Mouse (Mus musculus) heart, adult 2 months (tissue): ENCODE results near the gene Eml3. TPM values are rescaled to one million over a fixed set of nuclear protein-coding genes. Genes with fewer than 3 reads are reported as not detected.

Experiments used
- DNase-seq, 2 experiments: peaks; one replicate each; pipeline ENCODE4 v3.0.0; 2021
- H3K27ac ChIP-seq: fragments of 200-600 bp; 2 replicates; pipeline ENCODE4 v1.8.1; 2022
- H3K27me3 ChIP-seq: fragments of 200-500 bp; 2 replicates; pipeline ENCODE4 v1.6.1; 2012; ENCODE audit warnings: mild to moderate bottlenecking, low read length, inconsistent platforms, mixed read lengths; ENCODE audit not compliant: control insufficient read depth, insufficient read depth
- H3K36me3 ChIP-seq: fragments of 200-500 bp; 2 replicates; pipeline ENCODE4 v1.6.1; 2012; ENCODE audit warnings: low read length, inconsistent platforms; ENCODE audit not compliant: control insufficient read depth, insufficient read depth
- H3K4me1 ChIP-seq: fragments of 200-500 bp; 2 replicates; pipeline ENCODE4 v1.6.1; 2011; ENCODE audit warnings: low read length; ENCODE audit not compliant: control insufficient read depth, insufficient read depth
- H3K4me3 ChIP-seq: fragments of 200-600 bp; 2 replicates; pipeline ENCODE4 v1.8.1; 2022
- H3K79me2 ChIP-seq: fragments of 200-500 bp; replicated peaks from 2 replicates; pipeline ENCODE4 v1.6.1; 2012; ENCODE audit warnings: mild to moderate bottlenecking, inconsistent platforms, low read length, moderate library complexity, mixed read lengths; ENCODE audit not compliant: control insufficient read depth, insufficient read depth
- H3K9ac ChIP-seq: fragments of 200-500 bp; 2 replicates; pipeline ENCODE4 v1.6.1; 2012; ENCODE audit warnings: low read depth, mild to moderate bottlenecking, control low read depth, inconsistent platforms, low read length, mixed read lengths
- CTCF ChIP-seq: fragments of 200-600 bp; IDR thresholded peaks from 2 replicates; pipeline ENCODE4 v1.8.1; 2022; ENCODE audit warnings: antibody characterized with exemption, mild to moderate bottlenecking, moderate library complexity
- EP300 ChIP-seq: fragments of 200-500 bp; IDR thresholded peaks from 2 replicates; pipeline ENCODE4 v1.6.1; 2011; ENCODE audit warnings: low read depth, low read length, control low read depth; ENCODE audit not compliant: insufficient read depth
- POLR2A ChIP-seq: fragments of 200-500 bp; IDR thresholded peaks from 2 replicates; pipeline ENCODE4 v1.6.1; 2011; ENCODE audit warnings: mild to moderate bottlenecking, low read depth, low read length, control low read depth; ENCODE audit not compliant: insufficient read depth
- WGBS: fragments of 180-500 bp; shearing (Covaris S2); methylation state at CpG from one replicate; pipeline ENCODE4 v1.1.7; 2018; 5-methylcytosine and 5-hydroxymethylcytosine counted together
- intact Hi-C: fragments of 180-260 bp; cut with DNase I; formaldehyde crosslinking; loops from one replicate; pipeline ENCODE4 v1.15.1; 2025
- polyA plus RNA-seq: library from polyadenylated mRNA; depleted of rRNA; stranded (reverse); fragments of >200 nt; gene quantifications from 2 replicates; pipeline ENCODE4 v1.2.3, GENCODE M21; 2012
- total RNA-seq, 2 experiments: library from RNA; stranded (reverse); gene quantifications; 2 replicates each; pipeline ENCODE4 v1.2.3; 2021

Eml3 gene
- total and polyA plus RNA-seq, 3 experiments, result 7.0 to 17.6 (median 9.7) TPM

GRCm38 (mm10) chr19:8950190-8950589, 20.8 kb downstream of the Eml3 start:
- no peaks in the 10 kb centered on the region for H3K27me3 ChIP-seq
- intact Hi-C loops, result loop anchor here (5.0 kb wide), 1 partner anchor 53 kb away; the partner anchor contains the start of gene Ganab
- TF ChIP-seq EP300, result no peak
- no peak for TF ChIP-seq CTCF
- no peak for TF ChIP-seq POLR2A
- WGBS, result 91% methylated on average over 5 of the region's 5 CpGs
- no peak overlapping the region for H3K4me3 ChIP-seq
- H3K4me1 ChIP-seq, result peaks cover 4% of the 10 kb centered on the region
- H3K27ac ChIP-seq, result no peak overlapping the region
- H3K9ac ChIP-seq, result no peak overlapping the region
- no peak for DNase-seq
- H3K36me3 ChIP-seq, result no peaks in the 10 kb centered on the region; the same call in none of the 2 replicates
- peaks cover 2% of the 10 kb centered on the region; the same call in 1 of the 2 replicates for H3K79me2 ChIP-seq

DNA sequence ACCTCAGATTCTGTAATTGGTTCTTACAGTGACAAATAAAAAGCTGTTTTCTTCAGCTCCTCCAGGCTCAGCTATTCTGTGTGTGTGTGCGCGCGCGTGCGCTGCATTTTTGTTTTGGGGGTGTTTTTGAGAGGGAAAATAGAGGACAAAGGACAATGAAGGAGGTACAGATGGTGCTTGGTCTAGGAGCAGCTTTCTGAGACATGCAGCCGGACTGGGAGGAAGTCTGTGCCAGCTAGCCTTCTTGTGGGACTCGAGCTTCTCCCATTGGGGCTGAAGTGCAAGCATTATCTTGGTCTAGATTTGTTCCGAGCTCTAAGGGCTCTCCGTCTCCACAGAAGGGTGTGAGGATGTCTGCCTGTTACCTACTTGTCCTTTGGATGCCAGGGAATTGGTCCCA, 22.9 kb downstream of the Eml3 start:
- H3K27ac ChIP-seq, result no peak overlapping the region
- H3K27me3 ChIP-seq, result no peaks in the 10 kb centered on the region
- peaks cover 3% of the 10 kb centered on the region; the same call in 1 of the 2 replicates for H3K79me2 ChIP-seq
- H3K4me1 ChIP-seq, result peaks cover 4% of the 10 kb centered on the region
- WGBS, result 80% methylated on average over 9 of the region's 9 CpGs
- no peak overlapping the region for H3K4me3 ChIP-seq
- TF ChIP-seq EP300 (no peak), POLR2A (no peak), CTCF (no peak)
- H3K9ac ChIP-seq, result no peak overlapping the region
- DNase-seq, result no peak
- intact Hi-C loops, result loop anchor here (5.0 kb wide), 1 partner anchor 55 kb away; the partner anchor contains the start of gene Ganab
- H3K36me3 ChIP-seq, result no peaks in the 10 kb centered on the region; the same call in 1 of the 2 replicates

DNA sequence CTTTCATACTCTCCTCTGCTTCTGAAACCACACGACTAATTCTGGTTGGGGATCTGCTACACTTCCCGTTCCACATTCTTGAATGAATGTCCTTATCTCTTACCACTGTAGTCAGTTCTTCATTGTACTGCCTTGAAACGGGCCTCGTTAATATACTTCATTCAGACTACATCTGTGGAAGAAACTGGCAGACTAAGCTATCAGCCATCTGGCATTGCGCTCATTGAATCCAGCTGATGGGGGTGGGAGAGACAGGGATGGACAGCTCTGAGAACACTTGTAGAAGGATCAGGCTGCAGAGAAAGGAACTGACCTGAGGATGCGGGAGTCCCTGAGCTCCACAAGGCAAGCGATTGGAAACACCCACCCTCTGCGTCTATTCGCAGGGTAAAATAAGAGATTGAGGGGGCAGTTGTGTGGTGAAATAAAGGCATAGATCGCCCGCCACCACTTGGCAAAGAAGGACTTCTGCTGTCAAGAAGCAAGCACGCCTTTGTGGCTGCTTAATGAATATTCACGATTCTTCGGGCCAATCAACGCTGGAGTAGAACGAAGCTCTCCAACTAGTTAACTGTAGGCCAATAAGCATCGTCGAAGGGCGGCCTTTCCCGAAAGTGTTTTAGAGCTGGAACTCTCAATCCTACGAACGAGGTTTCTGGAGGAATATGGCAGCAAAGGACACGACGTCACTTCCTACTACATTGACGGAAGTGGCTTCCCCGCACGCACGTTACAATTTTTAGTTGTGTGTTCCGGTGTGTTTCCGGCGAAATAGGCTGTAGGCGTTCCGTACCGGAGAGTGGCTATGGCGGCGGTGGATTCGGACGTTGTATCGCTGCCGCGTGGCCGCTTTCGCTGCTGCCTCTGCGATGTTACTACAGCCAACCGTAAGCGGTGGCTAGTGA, 24.0 kb downstream of the Eml3 start, which contains the start of gene Tut1:
Gene Tut1, plus strand, starts transcription at position 713 of the 905 bp plus-strand sequence.
- H3K27me3 ChIP-seq, result no peaks in the 10 kb centered on the region
- peak within 1 kb of the TSS; percentile 75 for H3K27ac ChIP-seq
- under 1% methylated on average over 46 of the region's 46 CpGs for WGBS
- TF ChIP-seq POLR2A, result peak; percentile 84
- TF ChIP-seq EP300, result peak; percentile 91
- TF ChIP-seq CTCF, result peak; percentile 17; the same call in 1 of the 2 replicates
- H3K4me3 ChIP-seq, result peak within 1 kb of the TSS; percentile 95
- H3K4me1 ChIP-seq, result peaks cover 4% of the 10 kb centered on the region
- peak within 1 kb of the TSS; percentile 82 for H3K9ac ChIP-seq
- peak; percentile 89 to 93 for DNase-seq
- H3K79me2 ChIP-seq, result peaks cover 3% of the 10 kb centered on the region; the same call in 1 of the 2 replicates
- H3K36me3 ChIP-seq, result no peaks in the 10 kb centered on the region
- intact Hi-C loops, result loop anchor here (1.0 to 5.0 kb wide), 2 partner anchors 12 to 56 kb away; partner anchors contain the start of genes Ganab and Mta2

DNA sequence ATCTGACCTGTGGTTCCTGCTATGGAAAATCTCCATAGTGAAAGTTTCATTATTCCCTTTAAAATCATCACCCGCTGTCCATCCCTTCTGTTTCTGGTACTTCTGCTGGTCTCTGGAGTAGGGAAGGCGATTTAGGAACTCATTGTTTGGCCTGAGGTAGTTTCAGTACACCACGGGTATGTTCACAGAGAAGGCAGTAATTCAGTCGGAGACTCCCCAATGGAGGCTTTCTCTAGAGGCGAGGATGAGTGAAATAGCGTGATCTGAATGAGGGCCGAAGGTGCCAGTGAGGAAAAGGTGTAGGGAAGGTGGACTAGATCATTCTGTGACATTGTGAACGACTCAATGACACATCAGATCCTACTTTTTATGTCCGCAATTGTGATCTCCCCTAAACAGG, 24.8 kb downstream of the Eml3 start:
- H3K27ac ChIP-seq, result peak overlapping the region; percentile 75
- H3K79me2 ChIP-seq, result peaks cover 3% of the 10 kb centered on the region; the same call in 1 of the 2 replicates
- 8% methylated on average over 9 of the region's 9 CpGs for WGBS
- intact Hi-C loops, result loop anchor here (5.0 kb wide), 1 partner anchor 57 kb away; the partner anchor contains the start of gene Ganab
- peak overlapping the region; percentile 42; the same call in 1 of the 2 replicates for H3K9ac ChIP-seq
- no peaks in the 10 kb centered on the region for H3K27me3 ChIP-seq
- DNase-seq, result no peak
- peak overlapping the region; percentile 95 for H3K4me3 ChIP-seq
- H3K4me1 ChIP-seq, result peaks cover 4% of the 10 kb centered on the region
- H3K36me3 ChIP-seq, result no peaks in the 10 kb centered on the region
- TF ChIP-seq EP300 (no peak), POLR2A (no peak), CTCF (no peak)

- TF ChIP-seq CTCF, result no peak
- TF ChIP-seq EP300, result no peak
- no peak for TF ChIP-seq POLR2A
- H3K27me3 ChIP-seq, result no peaks in the 10 kb centered on the region
- WGBS, result 85% methylated on average over 2 of the region's 2 CpGs
- intact Hi-C loops, result no loop called here
- no peaks in the 10 kb centered on the region for H3K79me2 ChIP-seq
- no peak overlapping the region for H3K4me3 ChIP-seq
- no peaks in the 10 kb centered on the region for H3K36me3 ChIP-seq
- DNase-seq, result no peak
- H3K4me1 ChIP-seq, result peaks cover 3% of the 10 kb centered on the region
- H3K27ac ChIP-seq, result no peak overlapping the region
- H3K9ac ChIP-seq, result no peak overlapping the region
These were observed 32.9 kb downstream of the Eml3 start for GRCm38 (mm10) chr19:8962256-8962655.

- intact Hi-C loops, result loop anchor here (5.0 kb wide), 1 partner anchor 93 kb away; the partner anchor contains the start of gene Ubxn1
- Histone ChIP-seq H3K27ac (no peak overlapping the region), H3K9ac (no peak overlapping the region), H3K79me2 (no peaks in the 10 kb centered on the region), H3K27me3 (no peaks in the 10 kb centered on the region), H3K4me3 (no peak overlapping the region), H3K4me1 (peaks cover 5% of the 10 kb centered on the region), H3K36me3 (peaks cover 5% of the 10 kb centered on the region; the same call in 1 of the 2 replicates)
- WGBS, result 85% methylated on average over 11 of the region's 11 CpGs
- no peak for DNase-seq
- no peak for TF ChIP-seq POLR2A
- no peak for TF ChIP-seq CTCF
- no peak for TF ChIP-seq EP300
These were observed 35.7 kb downstream of the Eml3 start for GRCm38 (mm10) chr19:8965075-8965474.
